Mouse (Mus musculus): ENCODE data around the gene Fam78b.

The Fam78b gene

GRCm38 (mm10) chr1:167034435-167034834, 33.2 kb downstream of the Fam78b start:
- no peak for DNase-seq

DNA sequence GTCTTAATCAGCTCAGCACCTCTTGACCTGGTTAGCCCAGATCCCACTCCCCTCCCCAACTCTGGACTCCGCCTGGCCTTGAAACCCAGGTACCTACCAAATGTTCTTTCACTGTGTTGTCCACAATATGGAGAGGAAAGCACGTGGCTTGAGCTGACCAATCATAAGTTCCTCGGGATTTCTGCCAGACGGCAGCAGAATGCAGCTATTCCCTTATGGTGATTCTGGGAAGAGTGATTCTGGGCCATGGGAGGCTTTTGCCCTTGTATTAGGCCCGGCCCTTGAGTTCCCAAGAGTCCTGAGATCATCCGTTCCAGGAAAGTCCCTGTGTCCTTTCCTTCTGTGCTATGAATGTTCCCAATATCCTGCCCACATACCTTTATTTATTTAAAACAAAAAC, 41.3 kb downstream of the Fam78b start:
- no peak for DNase-seq

DNA sequence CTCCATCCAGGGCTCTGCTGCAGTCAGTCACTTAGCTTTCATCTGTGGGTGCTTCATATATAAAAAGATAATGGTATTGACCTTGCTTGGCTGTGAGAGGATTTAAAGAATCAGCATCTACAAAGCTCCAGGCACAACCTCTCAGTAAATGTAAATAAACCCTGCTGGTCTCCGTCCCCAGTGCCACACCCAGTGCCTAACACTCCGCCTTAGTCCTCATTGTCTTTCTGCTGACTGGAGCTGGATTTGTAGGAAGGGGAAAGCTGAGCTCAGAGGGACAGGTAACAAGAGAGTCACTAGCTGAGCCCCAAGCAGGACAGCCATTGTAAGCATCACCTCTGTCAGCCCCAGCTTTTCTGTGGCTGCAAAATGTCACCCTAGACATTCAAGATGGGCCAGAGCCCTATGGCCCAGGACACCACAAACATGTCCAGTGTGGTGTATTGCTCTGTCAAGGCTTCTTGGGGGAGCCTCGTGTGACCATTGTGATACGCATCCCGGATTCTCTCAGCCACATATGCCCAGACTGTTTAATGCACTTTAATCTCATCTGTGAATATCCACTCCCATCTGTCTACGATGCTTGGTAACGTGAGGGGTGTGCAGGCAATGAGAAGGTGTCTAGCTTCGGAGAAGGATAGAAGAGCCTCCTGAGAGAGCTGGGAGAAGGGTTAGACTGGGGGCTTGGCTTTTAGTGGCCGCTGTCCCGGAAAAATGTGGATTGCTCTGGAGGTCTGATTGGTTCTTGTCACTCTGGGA, 45.1 kb downstream of the Fam78b start:
- DNase-seq = no peak

- DNase-seq = no peak
These were observed 49.6 kb downstream of the Fam78b start for GRCm38 (mm10) chr1:167050859-167051258.

- DNase-seq = no peak
These were observed 52.8 kb downstream of the Fam78b start for GRCm38 (mm10) chr1:167054029-167054428.

GRCm38 (mm10) chr1:167057543-167057942, 56.3 kb downstream of the Fam78b start:
- no peak for DNase-seq

GRCm38 (mm10) chr1:167059550-167060285, 58.5 kb downstream of the Fam78b start:
- DNase-seq = no peak

GRCm38 (mm10) chr1:167063971-167064370, 62.8 kb downstream of the Fam78b start:
- DNase-seq = no peak

DNA sequence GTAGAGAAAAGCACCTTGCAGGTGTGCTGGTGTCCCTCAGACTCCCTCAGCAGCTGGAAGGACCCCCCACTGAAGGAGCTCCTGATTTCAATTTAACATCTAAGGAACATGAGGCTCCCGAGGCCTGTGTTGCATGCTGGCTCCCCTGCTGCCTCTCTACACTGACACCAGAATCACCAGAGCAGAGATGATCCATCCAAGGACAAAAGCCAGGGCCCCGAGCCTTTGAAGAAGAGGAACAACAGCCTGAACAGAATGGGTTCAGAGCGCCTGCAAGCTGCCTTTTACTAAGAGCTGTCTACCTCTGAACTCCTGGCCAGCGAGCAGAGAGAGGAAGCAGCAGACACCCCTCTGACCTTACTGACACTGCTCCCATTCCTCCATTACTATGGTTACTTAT, 64.3 kb downstream of the Fam78b start:
- no peak for DNase-seq

DNA sequence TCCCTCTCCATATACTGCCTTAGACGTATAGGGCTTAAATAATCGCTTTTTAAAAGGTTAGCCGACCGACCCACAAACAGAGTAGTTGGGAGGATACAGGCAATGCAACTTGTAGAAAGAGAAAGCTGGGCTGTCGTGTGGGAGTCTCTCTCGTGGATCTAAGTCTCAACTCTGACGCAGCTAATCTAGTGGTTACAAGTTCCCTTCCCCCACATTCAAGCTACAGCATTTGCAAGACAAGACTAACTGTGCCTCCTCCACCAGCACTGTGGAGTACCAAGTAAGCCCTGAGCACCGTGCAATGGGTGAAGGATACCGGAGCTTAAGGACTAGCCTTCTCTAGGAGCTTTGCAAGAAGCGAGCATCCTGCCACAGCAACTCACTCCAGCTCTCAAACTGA, 64.8 kb downstream of the Fam78b start:
- DNase-seq = no peak

DNA sequence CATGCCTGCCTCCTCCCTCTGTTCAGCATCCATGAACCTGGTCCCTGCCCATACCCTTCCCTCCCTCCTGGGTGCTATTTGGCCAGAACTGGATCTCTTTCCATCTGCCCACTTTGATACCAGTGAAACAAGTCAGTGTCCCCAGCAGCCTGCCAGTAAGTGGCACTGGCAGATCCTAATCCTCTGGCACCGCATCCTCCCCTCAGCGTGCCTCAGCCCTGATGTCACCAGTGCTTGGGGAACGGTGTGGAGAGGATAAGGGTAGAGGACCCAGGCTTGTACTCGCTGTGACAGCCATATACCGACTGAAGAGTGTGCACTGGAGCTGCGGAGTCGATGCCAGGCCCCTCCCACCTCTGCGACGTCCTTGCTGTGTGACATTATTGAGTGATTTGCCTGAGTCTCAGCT, 65.7 kb downstream of the Fam78b start:
- no peak for DNase-seq

GRCm38 (mm10) chr1:167069741-167070140, 68.5 kb downstream of the Fam78b start:
- DNase-seq = no peak

GRCm38 (mm10) chr1:167070306-167070705, 69.1 kb downstream of the Fam78b start:
- DNase-seq = no peak

DNA sequence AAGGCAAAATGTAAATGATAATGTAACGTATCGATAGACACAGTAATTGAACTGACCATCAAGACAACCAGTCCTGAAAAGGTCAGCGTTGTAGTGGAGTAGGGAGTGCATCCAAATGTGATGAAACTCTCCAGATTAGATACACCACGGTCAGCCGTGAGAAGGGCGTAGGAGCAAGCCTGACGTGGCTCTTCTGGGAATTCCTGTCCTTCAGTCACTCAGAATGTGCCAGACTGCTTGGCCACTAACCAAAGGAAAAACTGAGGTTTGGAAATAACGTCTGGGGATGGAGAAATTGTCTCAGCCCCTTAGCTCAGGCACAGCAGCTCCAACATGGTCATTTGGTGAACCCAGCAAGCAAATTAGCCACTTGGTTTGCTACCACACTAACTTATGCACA, 74.5 kb downstream of the Fam78b start:
- DNase-seq = no peak

DNA sequence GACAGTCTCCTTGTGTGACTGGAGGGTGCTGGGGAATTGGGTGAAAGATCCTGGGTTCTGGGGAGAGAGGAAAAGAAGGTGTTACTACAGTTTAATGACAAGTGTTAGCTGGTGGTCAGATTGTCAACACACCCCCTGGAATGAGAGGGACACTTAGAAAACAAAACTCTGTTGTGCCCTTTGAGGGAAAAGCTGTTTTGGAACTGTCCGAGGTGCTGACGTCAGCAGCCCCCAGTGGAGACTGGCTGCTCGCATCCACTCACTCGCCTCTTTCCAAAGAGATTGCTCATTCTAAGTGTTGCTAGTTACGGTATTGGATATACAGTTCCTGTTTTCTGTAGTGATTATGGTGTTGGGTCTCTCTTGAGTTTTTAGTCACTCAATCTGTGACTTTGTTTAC, 78.3 kb downstream of the Fam78b start:
- no peak for DNase-seq

GRCm38 (mm10) chr1:167081946-167082345, 80.7 kb downstream of the Fam78b start:
- no peak for DNase-seq

DNA sequence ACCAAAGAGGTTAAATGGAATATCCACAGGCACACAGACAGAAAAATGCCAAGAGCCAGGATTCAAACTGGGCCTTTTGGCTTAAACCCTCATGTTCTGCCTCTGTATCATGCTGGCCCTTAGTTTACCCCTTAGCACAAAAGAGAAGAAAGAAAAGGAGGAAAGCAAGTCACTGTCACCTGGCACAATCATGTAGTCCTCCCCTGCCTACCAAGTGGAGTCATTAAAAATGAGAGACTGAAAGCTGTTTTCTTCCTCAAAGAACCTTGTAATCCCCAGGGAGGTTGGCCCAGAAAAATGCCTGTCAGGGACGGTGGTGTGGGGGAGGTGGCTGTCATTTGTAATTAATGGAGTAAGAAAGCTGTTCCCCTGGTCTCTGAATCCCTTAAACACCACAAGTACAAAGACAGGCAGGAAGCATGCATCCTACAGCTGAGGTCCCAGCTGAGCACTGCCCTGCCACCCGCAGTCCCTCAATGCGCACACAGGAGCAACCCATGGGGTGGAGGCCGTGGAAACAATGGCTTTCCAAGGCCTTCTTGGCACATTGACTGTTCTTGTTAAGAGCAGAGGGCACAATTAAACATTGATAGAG, 81.4 kb downstream of the Fam78b start:
- no peak for DNase-seq

DNA sequence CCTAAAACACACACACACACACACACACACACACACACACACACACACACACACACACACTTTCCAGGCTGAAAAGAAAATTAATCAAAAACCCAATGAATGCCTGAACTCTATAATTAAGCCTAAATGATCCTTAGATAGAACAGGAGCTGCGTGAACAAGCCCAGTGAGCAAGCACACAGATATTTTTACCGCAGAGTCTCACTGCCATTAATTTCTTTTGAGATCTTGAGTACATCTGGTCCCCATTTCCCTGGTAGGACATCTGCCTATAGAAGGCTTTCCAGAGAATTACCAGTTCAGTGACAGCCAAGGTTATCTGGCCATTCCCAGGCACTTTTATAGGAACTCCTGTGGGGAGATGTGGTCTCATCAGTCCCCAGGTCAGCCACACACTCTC, 82.0 kb downstream of the Fam78b start:
- no peak for DNase-seq

DNA sequence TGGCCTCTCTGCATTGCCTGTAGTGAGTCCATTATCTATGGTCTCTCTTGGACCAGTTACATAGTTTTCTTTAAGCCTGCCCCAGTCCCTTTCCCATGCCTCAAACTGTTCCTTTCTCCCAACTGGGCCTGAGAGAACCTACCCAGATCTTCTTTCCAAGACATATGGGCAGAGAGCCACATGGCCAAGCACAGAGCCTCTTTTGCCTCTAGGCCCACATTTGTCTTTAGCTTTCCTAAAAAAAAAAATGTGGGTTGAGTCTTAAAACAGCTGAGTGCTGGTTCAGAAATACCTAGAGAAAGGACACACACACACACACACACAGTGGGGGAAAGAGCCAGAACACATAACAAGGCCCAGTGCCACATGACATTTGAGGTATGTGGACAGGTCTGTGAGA, 83.1 kb downstream of the Fam78b start:
- no peak for DNase-seq

- no peak for DNase-seq
These were observed 84.2 kb downstream of the Fam78b start for GRCm38 (mm10) chr1:167085461-167085860.

DNA sequence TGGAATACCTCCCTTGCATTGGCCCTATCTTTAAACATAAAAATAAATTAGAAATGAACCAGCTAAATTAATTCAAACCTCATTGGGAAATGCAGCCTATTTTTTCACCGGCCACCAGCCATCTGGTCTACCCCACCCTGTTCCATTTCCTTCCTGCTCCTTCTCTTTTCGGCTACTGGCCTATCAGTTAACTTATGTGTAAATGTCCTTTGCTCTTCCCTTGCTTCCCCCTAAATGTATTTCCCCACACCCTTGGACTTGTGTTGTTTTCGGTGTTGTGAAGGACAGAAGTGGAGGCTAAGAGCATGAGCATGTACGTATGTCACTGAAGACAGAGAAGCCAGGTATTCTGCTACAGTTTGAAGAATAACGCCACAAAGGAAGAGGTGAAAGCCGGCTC, 89.2 kb downstream of the Fam78b start:
- DNase-seq = no peak

DNA sequence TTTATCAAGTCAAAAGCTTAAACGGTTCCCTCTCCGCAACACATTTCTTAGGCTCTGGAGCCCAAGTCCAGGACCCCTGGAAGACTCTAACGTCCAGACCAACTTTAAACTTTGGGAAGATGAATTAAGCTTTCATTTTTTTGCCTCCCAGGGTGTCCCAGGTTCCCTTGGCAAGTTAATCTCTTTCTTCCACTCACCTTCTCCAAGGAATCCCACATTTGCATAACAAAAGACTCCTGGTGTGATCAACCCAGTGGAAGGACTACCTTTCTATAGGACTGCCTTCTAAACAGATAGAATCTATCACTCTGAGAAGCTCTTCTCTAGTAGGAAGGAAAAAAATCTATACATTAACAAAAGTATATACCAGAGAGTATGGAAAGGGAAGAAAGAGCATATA, 92.3 kb downstream of the Fam78b start:
- DNase-seq = no peak

- DNase-seq = no peak
These were observed 93.5 kb downstream of the Fam78b start for GRCm38 (mm10) chr1:167094589-167095148.

GRCm38 (mm10) chr1:167098741-167099140, 97.5 kb downstream of the Fam78b start:
- DNase-seq = no peak

All from kidney, adult 18-20 months (tissue).